Mouse (Mus musculus) cerebellum, adult 9-10 months (tissue): Measurements from ENCODE around the gene Bcl3.

Source experiments
- DNase-seq: peaks from one replicate; pipeline ENCODE4 v3.0.0; 2022

Gene Bcl3

DNA sequence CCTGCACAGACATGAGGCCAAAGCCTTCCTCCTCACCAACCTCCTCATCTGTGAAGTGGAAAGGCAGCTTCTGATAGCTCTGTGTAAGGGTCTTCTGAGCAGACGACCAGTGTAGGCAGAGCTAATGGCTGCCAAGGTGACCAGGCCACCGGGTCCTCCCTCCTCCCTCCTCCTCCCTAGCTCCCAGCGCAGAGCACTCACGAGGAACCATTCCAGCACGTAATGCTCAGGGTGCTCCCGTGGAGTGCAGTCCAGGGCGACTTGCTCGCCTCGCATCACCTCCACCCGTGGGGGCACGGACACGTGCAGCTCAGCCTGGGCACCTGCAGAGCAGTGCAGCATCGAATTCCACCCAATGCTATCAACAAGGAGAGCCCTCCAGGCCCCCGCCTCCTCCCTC is 54.3 kb downstream of the Bcl3 start:
- no peak for DNase-seq

- no peak for DNase-seq
Observed at GRCm38 (mm10) chr7:19764581-19764980, 58.0 kb downstream of the Bcl3 start.

- no peak for DNase-seq
Observed at GRCm38 (mm10) chr7:19763829-19764477, 58.6 kb downstream of the Bcl3 start.

DNA sequence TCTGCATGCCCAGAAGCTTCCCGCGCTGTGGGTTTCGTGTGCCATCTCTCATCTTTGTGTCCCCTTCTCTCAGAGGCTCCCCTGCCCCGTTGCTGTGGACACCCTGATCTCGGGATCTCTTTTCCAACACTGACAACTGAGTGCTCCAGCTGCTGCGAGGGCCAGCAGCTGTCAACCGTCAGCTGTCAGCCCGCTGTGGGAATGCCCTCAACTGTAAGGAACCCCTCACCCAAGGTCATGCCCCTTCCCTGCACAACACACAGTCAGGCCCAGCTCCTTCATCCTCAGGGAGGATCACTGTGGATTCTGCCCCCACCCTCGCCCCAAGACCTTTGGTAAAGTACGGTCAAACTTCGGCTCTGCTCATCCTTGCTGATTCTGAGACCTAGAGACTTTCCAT is 60.3 kb downstream of the Bcl3 start:
- no peak for DNase-seq

DNA sequence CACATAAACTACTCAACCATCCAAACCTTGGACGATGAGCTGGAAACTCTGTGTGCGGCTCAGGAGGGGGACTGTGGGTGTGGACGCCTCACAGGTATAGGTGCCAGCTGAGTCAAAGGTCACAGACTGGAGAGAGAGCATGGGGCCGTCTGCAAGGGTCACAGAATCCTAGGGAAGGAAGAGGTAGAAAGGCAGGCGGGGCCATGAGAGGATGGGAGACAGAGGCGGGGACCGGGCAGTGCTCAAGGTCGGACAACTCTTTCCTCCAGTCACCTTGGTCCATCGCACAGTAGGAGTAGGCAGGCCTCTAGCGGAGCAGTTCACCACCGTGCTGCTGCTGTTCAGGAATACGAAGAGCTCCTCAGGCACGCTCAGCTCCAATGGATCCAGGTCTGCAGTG is 62.5 kb downstream of the Bcl3 start:
- no peak for DNase-seq

DNA sequence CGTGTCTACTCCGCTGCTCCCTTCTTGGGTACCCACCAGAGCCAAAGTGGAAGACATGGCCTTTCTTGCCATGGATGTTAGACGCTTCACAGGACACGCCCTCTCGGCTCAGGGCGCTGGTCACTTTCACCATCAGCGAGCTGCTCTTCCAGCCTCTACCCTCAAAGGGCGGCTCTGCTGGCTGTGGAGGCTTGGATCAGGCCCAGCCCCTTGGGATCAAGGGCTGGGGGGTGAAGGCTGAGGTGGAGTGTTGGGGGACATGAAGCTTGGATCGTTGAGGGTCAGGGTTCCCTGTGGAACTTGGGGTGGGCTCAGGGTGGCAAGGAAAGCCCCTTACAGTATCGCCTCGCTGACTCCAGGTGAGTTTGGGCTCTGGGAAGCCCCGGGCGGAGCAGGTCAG is 63.9 kb downstream of the Bcl3 start:
- DNase-seq, result no peak
